In the genomic region with DNA sequence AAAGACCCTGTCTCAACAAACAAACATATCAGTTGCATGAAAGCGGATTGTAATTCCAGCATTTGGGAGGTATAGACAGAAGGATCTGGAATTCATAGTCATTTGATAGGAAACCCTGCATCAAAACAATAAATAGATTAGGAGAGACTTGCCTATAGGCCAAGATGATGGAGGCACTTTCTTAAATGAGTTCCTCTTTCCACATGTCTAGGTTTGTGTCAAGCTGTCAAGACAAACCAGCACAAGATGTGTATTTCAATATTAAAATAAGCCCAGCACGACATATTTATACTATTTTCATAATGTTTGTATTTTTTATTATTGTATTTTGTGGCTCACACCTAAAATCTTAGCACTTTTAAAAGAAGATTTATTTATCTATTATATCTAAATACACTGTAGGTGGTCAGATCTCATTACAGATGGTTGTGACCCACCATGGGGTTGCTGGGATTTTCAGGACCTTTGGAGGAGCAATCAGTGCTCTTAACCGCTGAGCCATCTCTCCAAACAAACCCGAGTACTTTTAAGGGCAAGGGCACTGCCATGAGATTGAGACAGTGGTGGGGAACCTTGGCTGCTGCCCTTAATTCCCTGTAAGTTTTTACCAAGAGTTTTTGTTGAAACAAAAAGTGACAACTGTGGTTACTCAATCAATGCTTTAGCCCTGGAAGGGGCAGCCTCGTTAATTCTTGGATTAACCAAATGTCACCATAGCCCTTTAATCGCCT, we compare ENCODE assay signal across 8 mouse cellular contexts. TPM values are rescaled to one million over a fixed set of nuclear protein-coding genes. Genes with fewer than 3 reads are reported as not detected.
A peak's percentile ranks its signal among the peaks of the same experiment; 100 is the strongest.
DNase-seq lines count a peak whose midpoint lies in the region; ATAC-seq and TF ChIP-seq lines count a peak whose summit lies in the region.

No protein-coding gene starts in this region.

- peaks cover 55% of the 10 kb centered on the region for H3K36me3 ChIP-seq in embryonic facial prominence, embryonic 12.5 days
- H3K36me3 ChIP-seq in intestine, embryonic 16.5 days (ENCODE audit: control insufficient read depth, insufficient read depth, low read length): peaks cover 11% of the 10 kb centered on the region; the same call in 1 of the 2 replicates
- H3K36me3 ChIP-seq in neural tube, embryonic 15.5 days: peaks cover 43% of the 10 kb centered on the region

- H3K4me1 ChIP-seq in lung, adult 2 months (ENCODE audit: control insufficient read depth, insufficient read depth, low read length): peaks cover 16% of the 10 kb centered on the region
- peaks cover 5% of the 10 kb centered on the region for H3K4me1 ChIP-seq in embryonic facial prominence, embryonic 12.5 days
- H3K4me1 ChIP-seq in intestine, embryonic 16.5 days (ENCODE audit: control insufficient read depth, insufficient read depth, low read length): peaks cover 11% of the 10 kb centered on the region
- peaks cover 23% of the 10 kb centered on the region for H3K4me1 ChIP-seq in neural tube, embryonic 15.5 days

- DNase-seq in lung, adult 2 months: no peak
- DNase-seq in lung, postnatal 14 days: no peak
- no peak for DNase-seq in layer of hippocampus, adult 11-12 months (ENCODE audit: low spot score)
- DNase-seq in adrenal gland, adult 8-10 months: no peak
- DNase-seq in MN1 (ENCODE audit: low spot score): no peak

- 21% methylated on average over 6 of the region's 6 CpGs for WGBS in lung, adult 2 months
- 20% methylated on average over 6 of the region's 6 CpGs for WGBS in embryonic facial prominence, embryonic 12.5 days
- 20% methylated on average over 6 of the region's 6 CpGs for WGBS in intestine, embryonic 16.5 days
- WGBS in neural tube, embryonic 15.5 days: 19% methylated on average over 6 of the region's 6 CpGs

- H3K9me3 ChIP-seq in embryonic facial prominence, embryonic 12.5 days: no peaks in the 10 kb centered on the region
- no peaks in the 10 kb centered on the region for H3K9me3 ChIP-seq in intestine, embryonic 16.5 days (ENCODE audit: control insufficient read depth, low read length)
- no peaks in the 10 kb centered on the region for H3K9me3 ChIP-seq in neural tube, embryonic 15.5 days (replicated peaks)

- H3K4me2 ChIP-seq in embryonic facial prominence, embryonic 12.5 days (replicated peaks): peak overlapping the region; percentile 42
- peak overlapping the region; percentile 55 for H3K4me2 ChIP-seq in intestine, embryonic 16.5 days (ENCODE audit: low read depth, low read length)
- peak overlapping the region; percentile 78 for H3K4me2 ChIP-seq in neural tube, embryonic 15.5 days

- TF ChIP-seq CTCF in lung, adult 2 months (IDR thresholded peaks at IDR 0.05; ENCODE audit: insufficient read depth, low read length): no peak

- peak overlapping the region; percentile 94; the same call in 1 of the 2 replicates for H3K27ac ChIP-seq in embryonic facial prominence, embryonic 12.5 days
- peak overlapping the region; percentile 64 for H3K27ac ChIP-seq in intestine, embryonic 16.5 days (ENCODE audit: low read length)
- H3K27ac ChIP-seq in neural tube, embryonic 15.5 days (replicated peaks): peak overlapping the region; percentile 95

- TF ChIP-seq POLR2A in lung, adult 2 months (IDR thresholded peaks at IDR 0.05; ENCODE audit: borderline replicate concordance, extremely low read depth, low read depth, low read length): no peak

- ATAC-seq in embryonic facial prominence, embryonic 12.5 days (ENCODE audit: insufficient number of reproducible peaks, insufficient read depth, low FRiP score, low TSS enrichment): peak; percentile 22; the same call in 1 of the 2 replicates
- peak; percentile 58 for ATAC-seq in intestine, embryonic 16.5 days
- ATAC-seq in neural tube, embryonic 15.5 days (ENCODE audit: low FRiP score): peak; percentile 36; the same call in 1 of the 2 replicates

- peak overlapping the region; percentile 94 for H3K9ac ChIP-seq in embryonic facial prominence, embryonic 12.5 days
- peak overlapping the region; percentile 58 for H3K9ac ChIP-seq in intestine, embryonic 16.5 days (ENCODE audit: low read depth, low read length)
- peak overlapping the region; percentile 74 for H3K9ac ChIP-seq in neural tube, embryonic 15.5 days (replicated peaks)

- peak overlapping the region; percentile 87 for H3K4me3 ChIP-seq in lung, adult 2 months (replicated peaks; ENCODE audit: extremely low read depth, low read depth, low read length)
- H3K4me3 ChIP-seq in embryonic facial prominence, embryonic 12.5 days: peak overlapping the region; percentile 93
- peak overlapping the region; percentile 83 for H3K4me3 ChIP-seq in intestine, embryonic 16.5 days (ENCODE audit: low read length)
- peak overlapping the region; percentile 77 for H3K4me3 ChIP-seq in neural tube, embryonic 15.5 days (replicated peaks)

- no peaks in the 10 kb centered on the region for H3K27me3 ChIP-seq in embryonic facial prominence, embryonic 12.5 days
- no peaks in the 10 kb centered on the region for H3K27me3 ChIP-seq in intestine, embryonic 16.5 days (replicated peaks; ENCODE audit: control insufficient read depth, insufficient read depth, low read length)
- no peaks in the 10 kb centered on the region for H3K27me3 ChIP-seq in neural tube, embryonic 15.5 days (replicated peaks)

RNA-seq across cellular contexts. Expression of gene Rps9, which starts 0.5 kb away (rescaled TPM):
- 1,077 and 1,126 TPM in 2 replicates for polyA plus RNA-seq in lung, adult 2 months (2012; rRNA removed)
- polyA plus RNA-seq in embryonic facial prominence, embryonic 12.5 days (2016; fragmentation: Nextera tagmentation; extraction: Ambion mirVana): 1,360 and 1,379 TPM in 2 replicates
- polyA plus RNA-seq in intestine, embryonic 16.5 days (2015; fragmentation: Nextera tagmentation; extraction: Ambion mirVana): 1,268 and 1,365 TPM in 2 replicates
- polyA plus RNA-seq in neural tube, embryonic 15.5 days (2015; fragmentation: Nextera tagmentation; extraction: Ambion mirVana): 710 and 932 TPM in 2 replicates
- 100 to 1,000 TPM; 852 to 952 (median 882) TPM for total RNA-seq in adrenal gland, adult 8-10 months (2022)

RNA-seq across cellular contexts. Expression of gene Mboat7, which starts 10.0 kb away (rescaled TPM):
- polyA plus RNA-seq in lung, adult 2 months (2012; rRNA removed): 59.9 and 60.1 TPM in 2 replicates
- 58.3 and 60.8 TPM in 2 replicates for polyA plus RNA-seq in embryonic facial prominence, embryonic 12.5 days (2016; fragmentation: Nextera tagmentation; extraction: Ambion mirVana)
- 54.8 and 60.7 TPM in 2 replicates for polyA plus RNA-seq in intestine, embryonic 16.5 days (2015; fragmentation: Nextera tagmentation; extraction: Ambion mirVana)
- polyA plus RNA-seq in neural tube, embryonic 15.5 days (2015; fragmentation: Nextera tagmentation; extraction: Ambion mirVana): 105 and 110 TPM in 2 replicates
- 10 to 100 TPM; 64.4 to 81.8 (median 71.1) TPM for total RNA-seq in adrenal gland, adult 8-10 months (2022)

RNA-seq across cellular contexts. Expression of gene Tsen34, which starts 10.7 kb away (rescaled TPM):
- 100.0 and 102 TPM in 2 replicates for polyA plus RNA-seq in lung, adult 2 months (2012; rRNA removed)
- polyA plus RNA-seq in embryonic facial prominence, embryonic 12.5 days (2016; fragmentation: Nextera tagmentation; extraction: Ambion mirVana): 283 and 284 TPM in 2 replicates
- 191 and 208 TPM in 2 replicates for polyA plus RNA-seq in intestine, embryonic 16.5 days (2015; fragmentation: Nextera tagmentation; extraction: Ambion mirVana)
- 285 and 295 TPM in 2 replicates for polyA plus RNA-seq in neural tube, embryonic 15.5 days (2015; fragmentation: Nextera tagmentation; extraction: Ambion mirVana)
- 100 to 1,000 TPM; 114 to 130 (median 122) TPM for total RNA-seq in adrenal gland, adult 8-10 months (2022)

RNA-seq across cellular contexts. Expression of gene Pirb, which starts 16.9 kb away (rescaled TPM):
- 15.3 and 27.7 TPM in 2 replicates for polyA plus RNA-seq in lung, adult 2 months (2012; rRNA removed)
- 0.08 TPM in 1 of 2 replicates, not detected in the other for polyA plus RNA-seq in embryonic facial prominence, embryonic 12.5 days (2016; fragmentation: Nextera tagmentation; extraction: Ambion mirVana)
- polyA plus RNA-seq in intestine, embryonic 16.5 days (2015; fragmentation: Nextera tagmentation; extraction: Ambion mirVana): 0.94 and 1.1 TPM in 2 replicates
- polyA plus RNA-seq in neural tube, embryonic 15.5 days (2015; fragmentation: Nextera tagmentation; extraction: Ambion mirVana): 0.51 and 0.83 TPM in 2 replicates
- total RNA-seq in adrenal gland, adult 8-10 months (2022): 1 to 10 TPM; 2.9 to 6.3 (median 5.0) TPM

RNA-seq across cellular contexts. Expression of gene Tmc4, which starts 26.0 kb away (rescaled TPM):
- polyA plus RNA-seq in lung, adult 2 months (2012; rRNA removed): 79.8 and 83.7 TPM in 2 replicates
- 6.2 and 7.4 TPM in 2 replicates for polyA plus RNA-seq in embryonic facial prominence, embryonic 12.5 days (2016; fragmentation: Nextera tagmentation; extraction: Ambion mirVana)
- polyA plus RNA-seq in intestine, embryonic 16.5 days (2015; fragmentation: Nextera tagmentation; extraction: Ambion mirVana): 104 and 110 TPM in 2 replicates
- polyA plus RNA-seq in neural tube, embryonic 15.5 days (2015; fragmentation: Nextera tagmentation; extraction: Ambion mirVana): 5.6 and 17.2 TPM in 2 replicates
- total RNA-seq in adrenal gland, adult 8-10 months (2022): 10 to 100 TPM in 3 of 4 experiments, 1 to 10 TPM in 1; 7.8 to 17.7 (median 15.2) TPM
